Mouse (Mus musculus) lung, postnatal 36 days (tissue): ENCODE results near the gene Nectin4.
A peak's percentile ranks its signal among the peaks of the same experiment; 100 is the strongest.
"Not testable (repeated sequence)": the region's sequence is repeated elsewhere in the genome, so short reads cannot be mapped to it uniquely, and the experiment has no call there.

Experiments
- DNase-seq: peaks from one replicate; pipeline ENCODE4 v3.0.0; 2022; ENCODE audit warnings: mixed read lengths

The Nectin4 gene

GRCm38 (mm10) chr1:171369845-171370556 is at the start of gene Nectin4:
Gene Nectin4 (plus strand): TSS chr1:171370099.
- DNase-seq, result peak; percentile 82

DNA sequence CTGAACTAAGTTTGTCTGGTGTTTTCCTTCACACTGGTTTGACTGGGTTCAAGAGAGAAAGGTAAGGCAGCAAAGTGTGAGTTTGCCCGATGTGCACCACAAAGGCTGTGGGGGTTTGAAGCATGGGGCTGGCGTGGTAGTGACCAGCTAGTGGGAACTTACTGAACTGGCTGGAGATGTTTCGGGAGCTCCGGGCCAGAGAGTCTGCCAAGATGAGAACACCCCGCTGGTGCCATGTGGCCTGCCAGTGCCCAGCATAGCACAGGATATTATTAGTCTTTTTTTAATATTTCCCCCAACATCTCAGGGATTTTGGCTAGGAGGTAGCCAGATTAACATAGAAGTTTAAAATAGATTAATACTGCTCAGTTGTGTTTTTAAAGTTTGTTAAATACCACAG is 49.7 kb upstream of the Nectin4 start:
- no peak for DNase-seq

- DNase-seq, result peak; percentile 34
These were observed 48.5 kb upstream of the Nectin4 start for GRCm38 (mm10) chr1:171321415-171321814.

DNA sequence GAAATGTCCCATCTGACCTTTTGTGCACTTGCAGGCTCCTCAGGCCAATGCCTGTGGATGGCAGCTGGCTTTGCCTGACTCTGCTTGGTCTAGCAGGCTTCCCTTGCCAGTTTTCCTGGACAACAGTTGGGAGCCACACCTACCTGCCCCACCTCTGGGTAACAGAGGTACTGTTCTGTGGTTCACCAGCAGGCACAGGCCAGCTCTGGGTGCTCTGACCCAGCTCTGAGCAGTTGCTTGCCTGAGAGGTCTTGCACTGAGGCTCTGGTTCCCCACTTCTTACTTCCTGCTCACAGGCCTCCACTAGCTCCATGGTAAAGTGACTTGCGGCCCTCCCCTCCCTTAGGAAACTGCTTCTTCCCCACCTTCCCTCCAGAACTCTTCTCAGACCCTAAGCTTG is 47.9 kb upstream of the Nectin4 start:
- peak; percentile 22 for DNase-seq

- no peak for DNase-seq
These were observed 44.3 kb upstream of the Nectin4 start for GRCm38 (mm10) chr1:171325571-171325970.

DNA sequence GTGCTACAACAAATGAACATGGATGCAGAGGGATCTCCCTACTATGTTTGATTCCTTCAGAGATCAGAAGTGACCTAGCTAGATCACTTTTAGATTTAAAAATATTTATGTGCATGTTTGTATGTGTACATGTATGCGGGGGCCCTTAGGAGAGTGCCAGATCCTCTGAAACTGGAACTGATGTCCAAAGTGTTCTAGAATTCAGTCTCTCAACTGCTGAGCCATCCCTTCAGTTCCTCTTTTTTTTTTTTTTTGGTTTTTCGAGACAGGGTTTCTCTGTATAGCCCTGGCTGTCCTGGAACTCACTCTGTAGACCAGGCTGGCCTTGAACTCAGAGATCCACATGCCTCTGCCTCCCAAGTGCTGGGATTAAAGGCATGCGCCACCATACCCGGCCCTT is 43.3 kb upstream of the Nectin4 start:
- DNase-seq, result not testable (repeated sequence)

GRCm38 (mm10) chr1:171328244-171328643 is 41.7 kb upstream of the Nectin4 start:
- DNase-seq, result no peak

GRCm38 (mm10) chr1:171328839-171329432 is 41.0 kb upstream of the Nectin4 start, which contains the start of gene Dedd:
Gene Dedd (plus strand): TSS chr1:171329145.
- DNase-seq, result peak; percentile 94

DNA sequence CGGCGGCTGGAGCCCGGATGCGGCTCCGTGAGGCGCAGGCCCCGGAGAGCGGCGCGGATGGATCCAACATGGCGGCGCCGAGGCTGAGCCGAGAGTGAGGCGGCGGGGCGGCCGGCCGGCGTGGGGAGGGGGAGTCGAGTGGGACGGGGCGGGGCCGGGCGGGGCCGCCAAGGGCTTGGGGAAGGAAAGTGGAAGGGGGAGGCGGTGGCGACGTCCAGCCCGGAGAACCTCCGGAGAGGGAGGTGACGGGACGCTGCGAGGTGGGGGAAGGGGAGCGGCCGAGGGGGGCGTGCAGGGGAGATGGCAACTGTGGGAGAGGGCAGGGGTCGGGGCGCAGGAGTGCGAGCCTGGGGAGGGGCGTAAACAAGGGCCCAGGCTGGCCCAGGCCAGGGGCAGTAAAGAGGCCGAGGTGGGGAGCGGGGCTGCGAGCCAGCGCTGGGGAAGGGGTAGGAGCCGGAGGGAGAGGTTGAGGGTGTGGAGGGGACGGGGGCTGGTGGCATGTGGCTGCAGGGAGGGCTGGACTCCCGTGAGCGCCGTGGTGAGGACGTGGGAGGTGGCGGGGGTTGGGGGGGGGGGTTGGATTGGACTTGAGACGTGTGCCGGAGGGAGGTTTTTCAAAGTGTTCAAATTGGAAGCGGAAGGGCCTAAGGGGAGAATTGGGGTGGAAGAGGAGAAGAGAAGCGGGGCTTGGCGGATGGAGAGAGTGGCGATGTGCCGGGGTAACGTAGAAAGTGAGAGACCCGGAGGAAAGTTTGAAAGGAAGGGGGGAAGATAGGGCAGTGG is 40.3 kb upstream of the Nectin4 start:
- DNase-seq, result no peak

GRCm38 (mm10) chr1:171330216-171330560 is 39.7 kb upstream of the Nectin4 start:
- DNase-seq, result no peak

GRCm38 (mm10) chr1:171342262-171343207 is 27.4 kb upstream of the Nectin4 start:
- peak; percentile 21 for DNase-seq

DNA sequence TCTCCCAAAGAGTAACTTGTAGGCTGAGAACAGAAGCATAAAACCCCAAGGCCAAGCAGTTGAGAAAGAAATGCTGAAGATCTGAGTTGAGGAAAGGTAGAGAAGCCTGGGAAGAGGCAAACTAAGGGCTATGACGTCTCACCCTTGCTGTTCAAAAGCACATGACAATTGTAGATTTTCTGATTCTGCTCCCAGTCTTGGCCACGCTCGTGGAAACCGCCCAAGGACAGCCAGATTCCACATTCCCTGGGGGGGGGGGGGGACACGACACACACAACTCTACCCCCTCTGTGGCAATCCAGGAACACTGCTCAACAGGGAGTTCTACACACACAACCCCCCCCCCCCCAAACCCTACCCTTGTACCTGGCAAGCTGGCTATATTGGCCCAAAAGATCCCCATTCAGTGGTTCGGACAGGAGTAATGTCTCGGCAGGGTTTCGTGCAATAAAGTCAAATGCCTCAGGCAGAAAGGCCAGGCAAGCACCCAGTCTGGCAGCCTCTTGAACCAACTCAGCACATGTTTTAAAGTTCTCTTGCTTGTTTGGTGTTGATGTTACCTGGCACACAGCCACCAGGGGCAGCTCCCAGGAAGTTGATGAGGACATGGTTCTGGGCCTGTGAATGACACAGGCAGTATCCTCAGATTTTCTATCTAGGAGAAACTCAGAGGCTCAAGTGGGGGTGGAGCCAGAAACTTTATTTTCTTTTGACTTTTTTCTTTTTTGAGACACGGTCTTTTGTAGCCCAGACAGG is 25.8 kb upstream of the Nectin4 start:
- peak; percentile 77 for DNase-seq

- no peak for DNase-seq
These were observed 25.2 kb upstream of the Nectin4 start for GRCm38 (mm10) chr1:171344715-171345114.

DNA sequence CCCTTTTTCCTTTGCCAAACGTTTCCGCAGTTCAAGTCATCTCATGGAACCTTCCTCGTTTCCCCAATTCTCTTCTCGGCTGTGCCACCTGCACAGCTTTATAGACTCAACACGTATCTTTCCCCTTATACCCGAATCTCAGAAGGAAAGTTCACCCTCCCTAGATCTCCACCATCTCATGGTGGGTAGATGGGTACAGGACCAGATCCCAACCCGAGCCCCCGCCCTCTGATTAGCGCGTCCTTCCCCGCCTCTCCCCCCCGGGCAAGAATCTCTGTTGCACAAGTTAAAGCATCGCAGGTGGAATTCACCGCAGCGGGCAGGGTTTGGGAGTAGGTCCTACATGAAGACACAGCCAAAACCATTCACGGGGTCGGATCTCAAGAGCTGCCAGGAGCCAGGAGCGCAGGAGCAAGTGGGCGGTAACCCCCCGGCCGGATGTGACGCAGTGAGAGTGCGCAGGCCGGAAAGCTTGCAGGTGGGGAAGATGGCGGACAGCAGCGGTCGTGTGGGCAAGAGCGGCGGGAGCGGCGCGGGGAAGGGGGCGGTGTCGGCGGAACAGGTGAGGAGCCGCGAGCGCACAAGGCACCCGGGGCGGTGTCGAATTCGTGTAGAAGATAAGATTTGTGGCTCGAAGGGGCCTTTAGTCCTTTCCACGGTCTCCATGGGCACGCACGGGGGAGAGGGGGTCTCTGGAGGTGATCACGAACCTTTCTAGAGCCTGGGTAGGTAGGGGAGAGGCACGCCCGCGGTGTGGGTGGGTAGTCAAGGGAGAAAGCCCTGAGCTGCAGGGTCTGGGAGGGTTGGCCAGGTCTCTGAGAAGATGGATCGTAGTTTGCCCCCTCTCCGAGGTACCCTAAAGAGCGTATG is 24.4 kb upstream of the Nectin4 start, which contains the start of the genes Nit1 and Pfdn2:
TSS of gene Nit1 (minus strand) at position 422 of the 870 bp plus-strand sequence.
TSS of gene Pfdn2 (plus strand) at position 446 of the 870 bp plus-strand sequence.
- DNase-seq, result peak; percentile 94

- no peak for DNase-seq
These were observed 23.8 kb upstream of the Nectin4 start for GRCm38 (mm10) chr1:171346095-171346450.

- DNase-seq, result no peak
These were observed 21.2 kb upstream of the Nectin4 start for GRCm38 (mm10) chr1:171348665-171349064.

DNA sequence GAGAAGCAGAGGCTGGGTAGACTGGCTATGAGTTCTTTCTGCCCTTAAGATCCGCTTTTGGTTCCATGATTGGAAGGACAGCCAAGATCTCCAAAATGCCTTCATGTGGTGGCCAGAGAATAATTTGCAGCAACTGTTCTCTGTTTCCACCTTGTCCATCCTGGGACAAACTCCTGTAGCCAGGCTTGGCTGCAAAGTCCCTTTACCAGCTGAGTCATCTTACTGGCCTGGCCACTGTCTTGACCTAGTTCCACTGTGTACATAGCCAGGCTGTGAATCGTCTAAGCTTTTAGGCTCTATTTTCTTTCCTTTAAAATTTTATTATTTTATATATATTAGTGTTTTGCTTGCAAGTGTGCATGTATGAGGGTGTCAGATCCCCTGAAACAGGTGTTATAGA is 20.7 kb upstream of the Nectin4 start:
- DNase-seq, result no peak

DNA sequence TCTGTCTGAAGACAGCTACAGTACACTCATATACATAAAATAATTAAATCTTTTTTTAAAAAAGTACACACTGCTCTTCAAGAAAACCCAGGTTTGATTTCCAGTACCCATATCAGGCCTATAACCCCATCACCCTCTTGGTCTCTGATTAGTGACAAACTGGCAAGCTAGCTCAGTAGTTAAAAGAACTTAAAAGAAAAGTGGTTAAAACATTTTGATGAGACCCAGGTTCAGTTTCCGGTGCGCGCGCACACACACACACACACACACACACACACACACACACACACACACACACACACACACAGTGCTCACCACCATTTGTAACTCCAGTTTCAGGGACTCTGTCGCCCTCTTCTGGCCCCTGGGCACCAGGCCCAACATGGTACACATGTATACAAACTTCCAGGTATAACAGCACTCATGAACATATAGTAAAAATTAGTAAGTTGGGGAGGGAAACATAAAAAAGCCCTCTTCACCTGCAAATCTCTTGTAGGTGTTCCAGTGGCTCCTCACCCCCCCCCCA is 14.0 kb upstream of the Nectin4 start:
- peak; percentile 60 for DNase-seq

DNA sequence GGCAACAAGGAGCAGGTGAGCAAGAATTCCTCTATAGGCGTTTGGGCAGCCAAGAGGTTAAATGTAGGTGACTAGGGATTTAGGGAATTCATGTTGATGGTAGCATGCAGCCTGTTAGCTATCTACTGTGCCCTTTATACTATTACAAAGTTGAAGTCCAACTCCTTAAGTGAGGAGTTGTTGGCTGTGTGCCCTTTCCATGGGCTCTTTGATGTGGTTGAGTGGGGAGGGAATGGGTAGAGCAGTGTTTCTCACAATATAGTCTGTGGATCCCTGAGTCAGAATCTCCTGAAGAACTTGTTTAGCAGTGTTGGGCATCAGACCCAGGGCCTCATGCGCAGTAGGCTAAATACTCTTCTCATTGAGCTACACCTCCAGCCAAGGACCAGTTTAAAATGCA is 13.1 kb upstream of the Nectin4 start:
- DNase-seq, result no peak

DNA sequence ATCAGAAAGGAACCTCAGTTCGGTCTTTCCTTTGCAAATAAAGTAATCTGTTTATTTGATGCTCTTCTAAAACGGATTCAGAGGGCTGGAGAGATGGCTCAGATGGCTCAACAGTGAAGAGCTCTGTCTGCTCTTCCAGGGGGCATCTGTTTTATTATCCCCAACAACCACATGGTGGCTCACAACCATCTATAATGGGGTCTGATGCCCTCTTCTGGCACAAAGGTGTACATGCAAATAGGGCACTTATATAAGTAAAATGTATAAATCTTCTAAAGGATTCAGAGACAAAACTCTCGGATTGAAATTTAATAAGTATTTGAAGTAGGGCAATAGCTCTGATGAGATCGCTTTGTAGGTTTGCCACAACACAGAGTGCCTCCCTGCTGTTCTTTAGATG is 11.5 kb upstream of the Nectin4 start:
- peak; percentile 66 for DNase-seq

GRCm38 (mm10) chr1:171360253-171360652 is 9.6 kb upstream of the Nectin4 start:
- no peak for DNase-seq
